In the genomic region with DNA sequence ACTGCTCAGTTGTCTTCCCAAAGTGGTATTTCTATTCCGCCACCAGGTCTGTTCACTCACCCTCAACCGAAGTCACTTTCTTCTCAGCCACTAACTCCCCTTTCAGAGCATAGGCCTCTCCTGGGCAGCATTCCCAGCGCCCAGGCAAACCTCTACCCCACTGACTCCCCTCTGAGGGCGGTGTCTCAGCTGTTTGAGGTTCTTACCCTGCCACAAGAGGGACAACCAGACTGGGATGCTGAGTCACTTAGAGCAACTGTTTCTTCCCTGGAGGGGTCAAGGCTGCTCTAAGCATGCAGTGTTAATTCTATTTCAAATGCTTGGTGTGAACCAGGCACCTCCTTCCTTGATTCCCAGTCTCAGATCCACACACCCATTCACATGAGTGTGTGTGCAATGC, we compare ENCODE assay signal across 25 mouse cellular contexts. TPM values are rescaled to one million over a fixed set of nuclear protein-coding genes. Genes with fewer than 3 reads are reported as not detected.
DNase-seq lines count a peak whose midpoint lies in the region; TF ChIP-seq lines count a peak whose summit lies in the region.
"Had no signal": no experiment of that assay in that cellular context is flagged by ENCODE, and none has a peak within 500 bp of the region (broad histone marks: within the 10 kb centered on the region; RNA-seq: fewer than 3 reads in every experiment).

No protein-coding gene starts in this region.

- H3K36me3 ChIP-seq in myocyte (ENCODE audit: control insufficient read depth, insufficient read depth), result no peaks in the 10 kb centered on the region
- H3K36me3 ChIP-seq: forebrain, embryonic 12.5 days; forebrain, embryonic 15.5 days; G1E; heart, embryonic 12.5 days; heart, embryonic 15.5 days; hindbrain, embryonic 10.5 days; hindbrain, embryonic 13.5 days had no signal

- no peak for TF ChIP-seq POLR2A in myocyte (IDR thresholded peaks at IDR 0.05; ENCODE audit: insufficient read length, low read depth)

- H3ac ChIP-seq in myocyte (ENCODE audit: control insufficient read depth, insufficient read length), result no peak overlapping the region

- DNase-seq in kidney, postnatal 10 days, result peak; percentile 1
- DNase-seq in kidney, postnatal 25 days, result no peak
- DNase-seq in 416B (ENCODE audit: low read depth), result peak; percentile 35
- DNase-seq in induced T-regulatory cell, adult 2 months (ENCODE audit: low read depth), result peak; percentile 35
- DNase-seq in left cerebral cortex, adult 11 months (ENCODE audit: low spot score), result no peak
- DNase-seq in left cerebral cortex, adult 18-20 months (ENCODE audit: low spot score in 2 of 2), result no peak
- DNase-seq: adrenal gland, adult 2 months; adrenal gland, postnatal 14 days; B cell, adult 2 months; cerebellum, adult 11 months; cerebellum, adult 2 months; cerebellum, adult 9-11 months; cerebellum, postnatal 36 days; gastrocnemius, postnatal 36 days; heart, postnatal 10 days; heart, postnatal 36 days had no signal

- H3K79me2 ChIP-seq in myocyte (ENCODE audit: control insufficient read depth, insufficient read depth), result no peaks in the 10 kb centered on the region

- peak overlapping the region; percentile 8 for H3K4me2 ChIP-seq in myocyte (ENCODE audit: low read depth)
- H3K4me2 ChIP-seq: forebrain, embryonic 12.5 days; forebrain, embryonic 15.5 days; heart, embryonic 12.5 days; heart, embryonic 15.5 days; hindbrain, embryonic 13.5 days had no signal

- H3K27me3 ChIP-seq in myocyte (ENCODE audit: control insufficient read depth, insufficient read depth, insufficient read length), result no peaks in the 10 kb centered on the region
- H3K27me3 ChIP-seq: CH12.LX; forebrain, embryonic 12.5 days; forebrain, embryonic 15.5 days; heart, embryonic 12.5 days; heart, embryonic 15.5 days; hindbrain, embryonic 13.5 days had no signal

- H3K4me3 ChIP-seq in myocyte, result no peak overlapping the region
- H3K4me3 ChIP-seq: forebrain, embryonic 12.5 days; forebrain, embryonic 15.5 days; heart, embryonic 12.5 days; heart, embryonic 15.5 days; hindbrain, embryonic 10.5 days; hindbrain, embryonic 13.5 days had no signal

TF ChIP-seq in myocyte, 11 proteins besides CTCF, POLR2A, EP300 and RAD21:
- no peak for TF ChIP-seq E2F4 (IDR thresholded peaks at IDR 0.05; ENCODE audit: insufficient read depth)
- TF ChIP-seq TCF12 (IDR thresholded peaks at IDR 0.05; ENCODE audit: insufficient read depth, poor library complexity, severe bottlenecking), result peak; percentile 20
- TF ChIP-seq CEBPB (IDR thresholded peaks at IDR 0.05; ENCODE audit: insufficient read depth, poor library complexity, severe bottlenecking), result no peak
- TF ChIP-seq MAX (IDR thresholded peaks at IDR 0.05; ENCODE audit: low read depth), result no peak
- peak in 2 of 3 experiments; percentile 31 to 78 for TF ChIP-seq MYOD1 (IDR thresholded peaks at IDR 0.05; ENCODE audit: control insufficient read depth in 1 of 3, insufficient read length in 2 of 3, low read depth in 2 of 3)
- TF ChIP-seq MYOG (IDR thresholded peaks at IDR 0.05; ENCODE audit: control insufficient read depth in 1 of 3, insufficient read depth in 1 of 3, insufficient read length in 2 of 3, low read depth in 2 of 3), result peak; percentile 17 to 90 (median 87)

RNA-seq across cellular contexts. Expression of a gene that starts 46.8 kb away (rescaled TPM):
- 3.4 TPM for polyA plus RNA-seq in myocyte (2012; fragmentation: generic; extraction: Trizol)
- total RNA-seq in left cerebral cortex, adult 18-20 months (2021), result 1 to 10 TPM; 7.6 to 7.8 TPM

Comparison
In these comparisons a context has a peak if more than half of its experiments do, and no peak if none do; other contexts are left out.
1. DNase-seq: peak in kidney, postnatal 10 days (single experiment), 416B (single experiment) and induced T-regulatory cell, adult 2 months (single experiment); none in kidney, postnatal 25 days (0 of 2), left cerebral cortex, adult 11 months (single experiment) and left cerebral cortex, adult 18-20 months (0 of 2).